Mouse (Mus musculus): ENCODE measurements at regions not wholly inside any gene's neighbourhood (a gene's known extent, or its start where the extent isn't known, plus 50 kb on each side); places are given as distances from the start of the nearest gene placed in this dataset.

DNA sequence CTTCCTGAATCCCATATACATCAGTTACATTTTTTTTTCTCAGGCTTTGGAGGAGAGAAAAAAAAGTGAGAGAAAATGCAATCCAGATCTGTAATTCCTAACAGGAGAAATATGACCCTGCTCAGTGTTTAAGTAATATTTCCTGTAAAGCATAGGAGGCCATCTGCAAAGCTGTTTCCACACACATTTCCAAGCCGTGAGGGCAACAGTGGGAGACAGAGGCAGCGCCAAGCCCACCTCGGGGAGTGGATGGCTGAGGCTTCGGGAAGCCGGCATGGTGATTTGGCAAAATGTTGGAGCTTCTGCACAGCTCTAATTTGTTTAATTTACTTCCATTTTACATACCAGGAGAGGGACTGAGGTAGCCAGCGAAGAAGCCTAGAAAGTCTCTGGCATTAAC is 372.6 kb upstream of the Mki67 start:
- no peak for DNase-seq (ENCODE audit: low spot score in 2 of 2)

DNA sequence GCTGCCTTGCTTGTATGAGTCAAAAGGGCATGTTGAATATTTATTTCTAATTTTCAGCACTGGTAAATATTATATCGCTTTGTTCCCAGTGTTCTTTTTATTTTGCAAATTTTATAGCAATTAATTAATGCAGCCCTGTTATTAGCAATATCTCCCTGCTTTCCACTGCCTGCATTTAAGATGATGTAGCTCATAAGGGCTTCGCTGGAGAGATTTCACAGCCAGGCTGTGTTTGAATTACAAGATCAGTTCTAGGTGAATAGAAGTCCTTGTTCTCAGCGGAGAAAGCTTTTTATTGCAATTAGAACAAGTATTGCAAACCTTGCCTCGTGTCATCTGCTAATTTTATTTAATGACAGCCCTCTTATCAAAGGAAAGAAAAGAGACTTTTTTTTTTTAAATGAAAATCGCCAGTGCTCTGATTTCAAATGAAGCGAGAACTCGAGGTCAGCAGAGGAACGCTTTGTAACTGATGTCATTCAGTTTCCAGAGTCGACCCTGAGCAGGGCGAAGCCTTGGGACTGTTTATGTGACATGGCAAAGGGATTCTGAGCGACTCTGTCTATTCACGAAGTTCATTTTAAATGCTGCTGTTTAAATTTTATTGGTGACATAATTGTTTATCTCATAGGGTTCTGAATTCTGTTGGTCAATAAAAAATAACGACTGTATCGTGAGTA is 378.7 kb upstream of the Mki67 start:
- DNase-seq (ENCODE audit: low spot score in 2 of 2), result no peak

DNA sequence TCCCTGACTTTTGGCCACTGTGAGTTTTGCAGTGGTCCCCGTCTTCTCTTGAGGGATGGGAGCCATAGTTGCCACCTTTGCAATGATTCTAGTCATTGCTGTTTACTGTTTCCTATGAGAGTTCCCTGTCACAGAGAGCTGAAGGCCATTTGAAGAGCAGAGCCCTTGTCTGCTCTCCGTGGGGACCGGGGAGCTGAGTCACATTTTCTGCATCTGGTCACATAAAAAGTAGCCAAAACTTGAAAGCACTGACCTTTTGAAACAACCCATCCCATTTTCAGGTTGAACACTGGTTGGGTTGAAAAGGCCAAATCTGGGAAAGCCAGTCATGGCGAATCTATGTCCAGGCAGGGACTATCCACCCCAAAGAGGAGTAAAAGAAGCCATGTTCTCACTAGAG is 387.9 kb upstream of the Mki67 start:
- no peak for DNase-seq (ENCODE audit: low spot score in 2 of 2)

DNA sequence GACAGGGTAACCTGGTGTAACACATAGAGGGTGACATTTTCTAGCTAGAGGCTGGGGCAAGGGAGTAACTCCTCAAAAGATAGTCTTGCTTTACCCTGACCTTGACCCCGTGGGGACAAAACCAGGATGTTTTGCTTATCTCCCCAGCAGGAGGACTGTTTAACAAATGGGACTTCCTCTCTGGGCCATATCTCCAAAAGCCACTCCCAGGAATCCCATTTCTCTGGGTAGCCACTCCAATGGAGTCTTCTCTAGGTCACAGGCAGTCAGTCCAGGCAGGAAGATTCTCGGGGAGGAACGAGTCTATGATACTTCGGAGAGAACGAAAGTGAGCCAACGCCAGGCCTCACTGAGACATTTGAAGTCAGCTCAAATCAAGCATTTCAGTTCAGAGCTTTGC is 396.0 kb upstream of the Mki67 start:
- DNase-seq (ENCODE audit: low spot score in 2 of 2), result no peak

DNA sequence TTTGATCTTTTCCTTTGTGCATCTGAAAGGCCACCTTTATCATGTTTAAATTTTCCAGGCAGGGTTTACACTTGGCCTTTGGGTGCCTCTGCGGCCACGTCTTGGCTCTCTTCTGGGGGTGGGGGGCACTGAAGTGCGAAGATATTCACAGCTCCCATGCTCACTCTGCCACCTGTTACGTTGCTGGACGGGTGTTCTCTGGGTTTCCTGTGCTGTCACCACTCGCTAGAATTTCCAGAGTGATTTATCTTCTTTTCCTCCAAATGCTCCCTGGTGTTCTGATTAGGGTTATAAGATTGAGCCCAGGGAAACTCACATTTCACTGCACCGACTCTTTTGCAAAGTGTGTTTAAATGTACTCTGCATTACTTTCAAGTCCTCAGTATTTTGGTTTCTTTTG is 404.8 kb upstream of the Mki67 start:
- DNase-seq (ENCODE audit: low spot score in 2 of 2), result no peak

DNA sequence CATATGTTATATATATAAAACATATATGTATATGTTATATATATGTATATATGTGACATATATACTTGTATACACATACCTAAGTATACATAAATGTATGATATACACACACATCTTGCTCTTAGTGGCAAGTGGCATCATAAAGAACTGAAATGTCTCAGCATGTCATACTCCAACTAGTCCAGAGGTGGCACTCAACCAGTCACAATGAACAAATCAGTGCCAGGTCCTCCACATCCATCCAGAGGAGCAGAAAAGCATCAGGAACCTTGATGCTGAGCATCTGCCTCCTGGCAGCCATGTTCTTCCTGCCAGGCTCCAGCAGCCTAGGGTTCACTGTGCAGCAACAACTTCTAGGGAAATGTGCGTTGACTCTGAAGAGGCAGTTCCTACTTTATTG is 405.2 kb upstream of the Mki67 start:
- no peak for DNase-seq (ENCODE audit: low spot score in 2 of 2)

DNA sequence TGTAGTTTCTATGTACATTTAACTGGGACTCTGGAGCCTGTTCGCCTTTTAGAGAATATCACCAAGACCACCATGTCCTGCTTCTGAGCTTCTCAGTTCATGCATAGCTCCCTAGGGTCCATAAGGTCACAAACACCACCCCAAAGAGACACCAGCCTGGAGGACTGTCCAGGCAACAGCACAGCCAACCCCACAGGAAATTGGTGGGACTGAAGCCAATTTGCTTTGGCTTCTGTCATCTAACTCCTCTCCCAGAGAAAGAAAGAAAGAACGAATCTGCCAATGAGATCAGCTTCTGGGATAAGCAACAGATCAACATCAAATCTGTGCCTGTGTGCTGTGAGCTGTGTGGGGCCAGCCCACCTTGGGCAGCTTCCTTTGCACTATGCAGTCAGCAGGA is 408.6 kb upstream of the Mki67 start:
- DNase-seq (ENCODE audit: low spot score in 2 of 2), result no peak

DNA sequence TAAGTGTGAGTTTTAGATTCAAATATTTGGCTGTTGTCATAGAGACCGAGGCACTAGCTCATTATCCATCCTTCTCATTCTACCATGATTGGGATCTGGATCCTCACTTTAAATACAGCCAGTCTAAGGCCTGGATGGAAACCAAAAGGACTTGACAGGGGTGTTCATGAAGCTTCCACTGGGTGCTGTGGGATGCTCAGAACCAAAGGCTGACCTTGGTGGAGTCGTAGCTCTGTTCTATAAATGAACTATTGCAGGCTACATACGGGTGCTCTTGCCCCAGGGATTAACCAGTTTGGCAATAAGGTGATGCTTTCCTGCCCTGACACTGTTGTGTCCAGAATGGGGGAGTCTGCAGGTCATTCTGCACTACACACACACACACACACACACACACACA is 410.2 kb upstream of the Mki67 start:
- DNase-seq (ENCODE audit: low spot score in 2 of 2), result no peak

DNA sequence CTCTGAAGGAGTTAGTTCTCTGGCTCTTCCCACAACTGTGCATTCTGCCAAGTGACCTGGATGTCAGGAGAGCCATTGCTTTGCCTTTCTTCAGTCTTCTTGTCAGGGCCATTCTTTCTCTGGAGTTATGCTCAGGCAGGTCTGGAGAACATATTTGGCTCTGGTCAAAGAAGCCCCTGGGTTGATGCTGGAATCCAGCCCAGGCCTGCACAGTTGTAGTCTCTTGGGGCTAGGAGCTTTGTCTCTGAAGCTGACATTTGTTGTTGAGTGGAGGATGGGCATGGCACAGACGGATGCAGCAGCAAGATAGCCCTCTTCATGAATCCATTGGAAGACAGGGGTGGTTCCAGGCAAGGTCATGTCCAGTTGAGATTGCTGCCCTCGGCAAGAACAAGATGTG is 411.4 kb upstream of the Mki67 start:
- DNase-seq (ENCODE audit: low spot score in 2 of 2), result no peak

DNA sequence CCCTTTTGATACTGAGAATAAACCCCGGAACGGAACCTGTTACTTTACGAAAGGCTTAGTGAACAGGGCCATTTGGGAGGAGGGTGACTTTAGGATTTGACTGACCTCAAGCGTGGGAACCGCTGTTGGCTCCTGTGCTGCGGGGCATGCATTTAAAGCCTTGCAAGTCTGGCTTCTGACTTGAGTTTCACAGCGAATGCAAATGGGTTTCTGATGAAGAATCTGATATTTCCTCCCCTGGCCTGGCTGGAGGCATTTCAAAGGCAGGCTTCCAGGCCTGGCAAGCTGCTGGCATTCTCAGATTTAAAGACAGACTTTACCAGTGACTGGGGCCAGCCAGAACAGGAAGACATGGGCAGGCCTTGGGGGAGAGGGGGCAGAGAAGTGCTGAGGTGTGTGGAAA is 413.6 kb upstream of the Mki67 start:
- DNase-seq (ENCODE audit: low spot score in 2 of 2), result peak; percentile 52 to 57

DNA sequence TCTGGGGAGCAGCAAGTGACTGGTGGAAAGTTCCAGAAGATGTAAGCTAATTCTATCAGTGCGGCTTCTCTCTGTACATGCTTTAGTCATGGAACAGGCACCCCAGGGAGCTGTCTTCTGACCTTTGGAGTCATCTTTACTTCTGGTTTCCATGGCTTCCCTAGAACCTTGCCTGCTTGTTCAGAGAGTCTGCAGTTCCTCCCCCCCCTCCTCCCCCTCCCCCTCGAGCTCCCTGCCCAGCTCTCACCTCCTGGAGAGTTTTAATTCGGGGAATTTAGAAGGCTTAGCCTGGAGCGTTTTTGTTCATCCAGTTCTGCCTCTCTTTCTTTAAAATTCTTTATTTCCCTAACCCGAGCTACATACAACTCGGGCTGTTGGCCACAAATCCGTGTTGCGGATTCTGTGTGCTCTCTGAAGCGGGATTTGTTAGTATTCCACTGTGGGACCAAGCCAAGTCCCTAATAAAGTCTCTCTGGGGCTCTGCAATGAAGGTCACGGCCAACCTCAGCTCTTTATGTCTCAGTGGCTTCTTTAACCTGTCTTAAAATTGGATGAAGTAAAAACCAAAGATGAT is 414.6 kb upstream of the Mki67 start:
- no peak for DNase-seq (ENCODE audit: low spot score in 2 of 2)

DNA sequence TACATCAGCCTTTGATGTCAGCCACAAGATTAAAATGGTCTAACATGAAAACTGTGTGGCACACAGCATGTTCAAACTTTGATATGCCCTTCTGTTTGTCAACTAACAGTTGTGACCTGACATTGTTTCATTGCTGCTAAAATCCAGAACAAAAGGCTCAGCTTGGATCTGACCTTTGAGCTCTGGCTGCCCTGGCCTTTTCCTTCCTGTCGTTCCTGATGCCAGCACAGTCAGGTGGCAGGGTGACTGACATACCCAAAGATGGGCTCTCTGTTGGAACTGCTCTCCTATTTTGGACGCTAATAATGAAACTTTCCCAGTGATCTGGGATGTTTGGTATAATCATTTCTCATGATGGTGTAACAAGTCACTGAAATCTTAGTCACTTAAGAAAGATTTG is 416.8 kb upstream of the Mki67 start:
- no peak for DNase-seq (ENCODE audit: low spot score in 2 of 2)

DNA sequence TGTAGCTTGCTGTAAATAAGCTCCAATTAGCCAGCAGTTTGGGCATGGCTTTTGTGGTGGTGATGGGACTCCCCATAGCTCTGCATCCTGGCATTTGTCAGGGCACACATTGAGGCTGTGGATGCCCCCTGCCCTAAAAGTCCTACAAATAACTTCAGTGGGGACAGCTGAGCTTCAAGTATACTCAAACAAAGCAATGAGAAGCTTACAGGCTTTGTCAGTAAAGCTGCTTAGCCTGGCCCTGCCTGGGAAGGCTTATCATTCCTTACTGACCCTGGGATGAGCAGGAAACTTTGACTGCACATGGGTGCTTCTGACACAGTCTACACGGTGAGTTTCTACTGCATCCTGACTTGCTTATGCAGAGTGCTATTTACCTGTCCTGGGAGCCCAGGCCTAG is 420.5 kb upstream of the Mki67 start:
- no peak for DNase-seq (ENCODE audit: low spot score in 2 of 2)

DNA sequence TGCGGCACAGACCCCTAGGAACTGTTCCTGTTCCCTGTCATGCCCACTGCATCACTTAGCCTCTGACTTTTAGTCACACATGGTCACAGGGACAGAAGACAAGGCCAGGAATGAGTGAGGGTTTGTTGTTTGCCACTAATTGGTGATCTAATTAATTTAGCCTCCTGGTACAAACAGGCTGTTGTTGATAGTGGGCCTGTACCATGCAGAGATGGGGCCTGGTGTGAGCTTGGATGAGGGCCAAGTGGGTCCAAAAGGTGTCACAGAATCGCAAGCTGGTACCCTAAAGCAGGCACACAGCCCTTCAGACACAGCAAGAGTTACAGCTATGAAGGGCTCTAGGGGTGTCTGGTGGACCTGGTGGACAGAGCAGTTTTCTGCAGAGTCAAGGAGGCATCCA is 421.2 kb upstream of the Mki67 start:
- DNase-seq (ENCODE audit: low spot score in 2 of 2), result no peak

DNA sequence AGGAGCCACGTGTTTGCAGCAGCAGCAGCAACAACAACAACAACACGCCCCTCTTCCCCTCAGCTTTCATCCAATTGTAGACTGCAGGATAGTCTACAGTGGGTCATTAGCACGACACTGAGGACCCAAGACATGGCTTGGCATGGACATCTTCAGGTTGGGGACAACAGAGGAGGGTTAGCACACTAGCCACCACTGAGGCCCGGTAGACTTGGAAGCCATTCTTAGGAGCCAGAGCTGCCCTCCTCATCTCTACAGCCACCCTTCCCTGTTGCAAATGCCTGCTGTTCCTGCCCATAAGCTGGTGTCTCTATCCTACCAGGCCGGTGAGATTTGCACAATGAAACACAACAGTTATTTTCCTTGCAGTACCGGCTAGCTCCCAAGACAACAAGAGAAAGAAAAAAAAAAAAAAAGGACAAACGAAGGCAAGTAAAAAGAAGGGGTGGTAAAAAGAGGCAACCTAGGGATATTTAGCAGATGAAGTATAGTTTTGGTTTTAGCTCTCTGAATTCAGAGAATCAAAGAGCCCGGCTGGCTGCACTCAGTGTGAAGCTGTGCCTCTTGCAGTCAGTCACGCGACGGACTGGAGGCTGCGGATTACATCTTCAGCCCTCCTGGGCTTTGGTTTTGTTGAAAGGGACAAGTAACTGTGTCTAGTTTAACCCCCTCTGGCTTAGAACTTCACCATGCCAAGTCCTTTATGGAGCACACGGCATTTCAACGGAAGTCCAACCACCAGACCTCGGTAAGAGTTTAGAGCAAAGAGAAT is 421.9 kb upstream of the Mki67 start:
- DNase-seq (ENCODE audit: low spot score in 2 of 2), result no peak

DNA sequence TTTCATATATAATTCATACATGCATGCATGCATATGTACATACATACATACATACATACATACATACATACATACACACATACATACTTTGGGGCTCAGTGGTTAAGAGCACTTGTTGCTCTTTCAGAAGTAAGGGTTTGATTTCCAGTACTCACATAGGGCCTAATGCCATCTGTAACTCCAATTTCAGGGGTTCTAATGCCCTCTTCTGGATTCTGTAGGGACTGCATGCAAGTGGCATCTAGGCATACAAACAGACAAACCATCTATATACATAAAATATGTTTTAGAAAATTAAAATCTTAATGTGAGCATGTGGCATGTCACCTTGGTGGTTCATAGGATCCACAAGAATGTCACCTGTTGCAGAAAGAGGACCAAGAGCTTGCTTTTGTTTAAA is 426.7 kb upstream of the Mki67 start:
- no peak for DNase-seq (ENCODE audit: low spot score in 2 of 2)

DNA sequence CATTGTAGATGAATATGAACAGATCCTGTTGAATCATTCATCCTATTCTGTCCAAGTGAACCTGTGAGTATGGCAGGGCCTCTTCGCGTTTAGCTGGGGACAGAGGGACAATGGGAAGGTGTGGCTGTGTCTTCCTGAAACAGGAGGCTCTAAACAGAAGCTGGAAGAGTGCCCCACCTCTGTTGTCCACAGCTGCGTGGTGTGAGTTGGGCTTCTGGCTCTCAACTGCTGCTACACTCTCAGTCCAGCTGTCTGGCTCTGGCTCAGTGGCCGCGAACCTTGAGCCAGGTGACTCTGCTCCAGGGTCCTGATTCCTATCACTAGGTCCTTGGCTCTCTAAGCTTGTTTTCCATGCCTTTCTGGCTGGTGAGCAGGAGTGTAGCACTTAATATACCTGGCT is 434.0 kb upstream of the Mki67 start:
- no peak for DNase-seq (ENCODE audit: low spot score in 2 of 2)

DNA sequence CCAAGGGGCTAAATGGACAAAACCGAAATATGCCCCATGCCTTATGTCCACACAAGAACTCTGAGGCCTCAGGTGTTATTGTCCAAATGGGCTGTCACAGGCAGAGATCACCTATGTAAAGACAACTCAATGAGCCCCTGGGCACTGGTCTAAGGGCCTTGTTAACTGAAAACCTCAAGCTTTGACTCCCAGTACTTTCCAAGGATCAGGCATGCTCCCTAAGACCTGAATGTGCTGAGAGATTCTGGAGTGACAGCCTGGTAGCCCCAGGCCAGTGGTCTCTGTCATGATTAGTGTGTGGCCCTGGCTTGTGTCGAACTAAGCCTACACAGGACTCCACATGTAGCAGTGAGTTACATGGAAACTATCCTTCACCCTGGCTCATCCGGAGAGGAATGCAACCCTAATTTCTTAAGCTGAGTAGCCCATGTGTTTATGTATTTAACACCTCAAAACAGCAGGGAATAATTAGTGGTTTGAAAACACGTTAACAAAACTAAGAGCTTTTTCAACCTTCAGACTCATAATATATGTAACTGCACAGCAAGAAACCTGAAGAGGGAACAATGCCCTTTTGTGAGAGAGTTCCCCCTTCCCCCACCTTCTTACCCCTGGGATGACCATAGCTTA is 435.3 kb upstream of the Mki67 start:
- DNase-seq (ENCODE audit: low spot score in 2 of 2), result no peak

DNA sequence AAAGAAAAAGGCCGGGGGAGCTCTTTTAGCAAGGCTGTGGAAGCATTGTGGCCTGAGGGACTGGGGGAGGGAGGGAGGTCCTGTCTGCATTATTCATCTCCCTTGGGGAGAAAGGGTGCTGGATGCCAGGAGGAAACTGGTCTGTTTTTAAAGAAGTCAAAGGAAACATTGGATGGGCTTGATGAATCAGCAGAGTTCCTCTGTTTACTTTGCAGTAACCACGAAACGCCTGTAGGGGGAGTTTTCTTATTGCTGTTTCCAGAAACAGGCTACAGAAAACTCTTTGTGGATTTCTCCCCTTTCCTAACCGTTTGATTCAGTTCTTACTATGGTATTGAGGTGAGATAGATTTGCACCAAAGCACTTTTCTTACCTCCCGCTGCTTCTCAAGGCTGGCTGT is 436.3 kb upstream of the Mki67 start:
- peak; percentile 71 to 78 for DNase-seq (ENCODE audit: low spot score in 2 of 2)

DNA sequence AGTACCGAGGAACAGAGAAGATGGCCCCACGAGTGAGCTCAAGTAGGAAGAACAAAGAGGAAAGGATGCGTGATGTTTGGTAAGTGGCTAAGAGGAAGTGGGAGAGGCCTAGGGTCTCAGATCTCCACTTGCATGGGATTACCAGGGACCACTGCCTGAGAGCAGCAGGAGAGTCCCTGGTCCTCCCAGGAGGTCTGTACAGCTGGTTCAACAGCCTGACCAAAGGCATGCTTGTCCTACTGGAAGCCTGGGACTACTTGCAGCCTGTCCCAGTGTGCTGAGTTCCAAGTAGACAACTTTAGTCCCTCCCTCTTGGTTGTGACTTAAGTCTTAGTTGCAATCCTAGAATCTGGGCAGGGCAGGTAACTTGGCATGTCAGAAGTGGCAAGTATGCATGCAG is 437.5 kb upstream of the Mki67 start:
- DNase-seq (ENCODE audit: low spot score in 2 of 2), result no peak

DNA sequence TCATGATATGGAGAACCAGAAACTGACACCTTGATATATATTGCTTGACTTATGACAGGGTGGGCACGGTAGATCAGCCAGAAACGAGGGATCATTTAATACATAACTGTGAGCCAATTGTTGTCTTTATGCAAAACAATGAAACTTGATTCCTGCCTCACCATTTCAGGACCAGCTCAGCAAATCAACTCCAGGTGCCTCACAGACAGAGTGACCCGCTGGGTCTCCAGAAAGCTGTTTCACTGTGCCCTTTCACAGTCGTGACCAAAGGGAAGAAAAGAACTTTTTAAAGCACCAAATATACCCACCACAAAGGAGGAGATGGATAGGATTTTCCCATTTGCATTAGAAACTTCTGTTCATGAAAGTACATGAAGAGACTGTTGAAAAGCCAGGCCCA is 443.0 kb upstream of the Mki67 start:
- no peak for DNase-seq (ENCODE audit: low spot score in 2 of 2)

DNA sequence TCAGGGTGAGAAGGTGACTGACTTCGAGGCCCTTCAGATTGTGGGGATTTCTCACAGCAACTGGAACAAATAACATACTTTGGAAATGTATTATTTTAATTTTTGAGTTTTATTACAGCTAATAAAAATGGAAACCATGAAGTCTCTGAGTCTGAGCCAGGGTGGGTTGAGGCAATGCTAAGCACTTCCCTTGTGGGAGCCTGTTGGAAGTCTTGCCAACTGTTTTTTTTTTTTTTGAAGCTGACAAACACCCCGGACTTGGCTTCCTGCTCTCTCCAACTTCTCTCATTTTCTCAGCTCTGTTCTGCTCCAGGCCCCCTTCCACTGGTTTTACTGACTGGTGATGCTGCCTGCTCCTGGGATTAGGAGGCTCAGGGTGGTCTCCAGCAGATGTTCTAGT is 445.4 kb upstream of the Mki67 start:
- no peak for DNase-seq (ENCODE audit: low spot score in 2 of 2)

DNA sequence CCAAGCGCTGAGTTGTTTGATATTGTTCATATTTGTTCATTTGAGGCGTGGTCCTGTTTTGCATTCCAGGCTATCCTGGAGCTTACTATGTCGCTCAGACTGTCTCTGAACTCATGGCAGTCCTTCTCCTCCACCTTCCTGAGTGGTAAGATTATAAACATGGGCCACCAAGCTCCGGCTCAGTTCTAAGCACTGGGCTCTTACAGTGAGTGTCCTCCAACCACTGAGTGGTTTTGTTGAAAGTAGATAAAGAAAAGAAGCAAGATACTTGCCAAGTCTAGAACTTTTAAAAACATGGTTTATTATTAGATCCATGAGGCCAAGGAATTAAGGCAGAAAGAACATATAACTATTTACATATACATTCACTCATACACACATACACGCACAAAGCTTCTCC is 448.7 kb upstream of the Mki67 start:
- no peak for DNase-seq (ENCODE audit: low spot score in 2 of 2)

Measured in right cerebral cortex, postnatal 10 days (tissue).